Mouse (Mus musculus) hindbrain, embryonic 15.5 days (tissue): ENCODE measurements around the gene Trip11. TPM values are rescaled to one million over a fixed set of nuclear protein-coding genes. Genes with fewer than 3 reads are reported as not detected.

Experiments used
- ATAC-seq: fragments of 200-750 bp; cut with Nextera tagmentation; 2 replicates; pipeline ENCODE4 v1.8.0; 2017; ENCODE audit warnings: low read depth, moderate number of reproducible peaks, moderate TSS enrichment; ENCODE audit not compliant: low FRiP score
- H3K27ac ChIP-seq: fragments of 300-500 bp; sonication (generic); replicated peaks from 2 replicates; pipeline ENCODE4 v1.5.1; 2015; ENCODE audit warnings: mild to moderate bottlenecking, inconsistent platforms
- H3K27me3 ChIP-seq: fragments of 300-500 bp; sonication (generic); 2 replicates; pipeline ENCODE4 v1.6.1; 2015; ENCODE audit warnings: control low read depth, inconsistent platforms
- H3K36me3 ChIP-seq: fragments of 300-500 bp; sonication (generic); 2 replicates; pipeline ENCODE4 v1.6.1; 2015; ENCODE audit warnings: control low read depth, inconsistent platforms
- H3K4me1 ChIP-seq: fragments of 300-500 bp; sonication (generic); replicated peaks from 2 replicates; pipeline ENCODE4 v1.6.1; 2015; ENCODE audit warnings: control low read depth, inconsistent platforms
- H3K4me2 ChIP-seq: fragments of 300-500 bp; sonication (generic); 2 replicates; pipeline ENCODE4 v1.6.1; 2015; ENCODE audit warnings: moderate library complexity, mild to moderate bottlenecking, inconsistent platforms
- H3K4me3 ChIP-seq: fragments of 300-500 bp; sonication (generic); 2 replicates; pipeline ENCODE4 v1.5.1; 2015; ENCODE audit warnings: mild to moderate bottlenecking, inconsistent platforms
- H3K9ac ChIP-seq: fragments of 300-500 bp; sonication (generic); 2 replicates; pipeline ENCODE4 v1.6.1; 2015; ENCODE audit warnings: inconsistent platforms
- H3K9me3 ChIP-seq: fragments of 300-500 bp; sonication (generic); 2 replicates; pipeline ENCODE4 v1.6.1; 2016; ENCODE audit warnings: control low read depth, inconsistent platforms
- WGBS: fragments of 180-500 bp; shearing (Covaris S2); methylation state at CpG from one replicate; pipeline ENCODE4 v1.1.7; 2015; 5-methylcytosine and 5-hydroxymethylcytosine counted together
- polyA plus RNA-seq: library from polyadenylated mRNA; unstranded; fragments of >200 nt; fragmentation: Nextera tagmentation; extraction: Ambion mirVana; gene quantifications from 2 replicates; pipeline ENCODE4 v1.2.1, GENCODE M21; 2015

Trip11 gene
- polyA plus RNA-seq, 1 experiment from 2014 or later: 20.9 TPM

GRCm38 (mm10) chr12:101891066-101891465, 22.0 kb downstream of the Trip11 start:
- no peak for ATAC-seq
- Histone ChIP-seq H3K27ac (no peak overlapping the region), H3K4me1 (no peaks in the 10 kb centered on the region), H3K9ac (no peak overlapping the region), H3K4me3 (no peak overlapping the region), H3K4me2 (no peak overlapping the region), H3K36me3 (peaks cover 43% of the 10 kb centered on the region), H3K9me3 (no peaks in the 10 kb centered on the region), H3K27me3 (no peaks in the 10 kb centered on the region)
- WGBS: 72% methylated on average over 5 of the region's 5 CpGs

GRCm38 (mm10) chr12:101889351-101889750, 23.7 kb downstream of the Trip11 start:
- Histone ChIP-seq H3K4me3 (no peak overlapping the region), H3K36me3 (peaks cover 56% of the 10 kb centered on the region), H3K4me2 (no peak overlapping the region), H3K27ac (no peak overlapping the region), H3K9ac (no peak overlapping the region), H3K27me3 (no peaks in the 10 kb centered on the region), H3K4me1 (no peaks in the 10 kb centered on the region), H3K9me3 (no peaks in the 10 kb centered on the region)
- WGBS: 96% methylated on average over 3 of the region's 3 CpGs
- ATAC-seq: no peak

GRCm38 (mm10) chr12:101888312-101888711, 24.8 kb downstream of the Trip11 start:
- ATAC-seq: no peak

GRCm38 (mm10) chr12:101884926-101885325, 28.1 kb downstream of the Trip11 start:
- Histone ChIP-seq H3K4me1 (no peaks in the 10 kb centered on the region), H3K4me3 (no peak overlapping the region), H3K9ac (no peak overlapping the region), H3K4me2 (no peak overlapping the region), H3K36me3 (peaks cover 45% of the 10 kb centered on the region), H3K9me3 (no peaks in the 10 kb centered on the region), H3K27ac (no peak overlapping the region), H3K27me3 (no peaks in the 10 kb centered on the region)
- no peak for ATAC-seq
- 97% methylated on average over 7 of the region's 7 CpGs for WGBS

More at GRCm38 (mm10) chr12:101888312-101888711, 24.8 kb downstream of the Trip11 start:
- Histone ChIP-seq H3K9ac (no peak overlapping the region), H3K4me3 (no peak overlapping the region), H3K27me3 (no peaks in the 10 kb centered on the region), H3K27ac (no peak overlapping the region), H3K4me2 (no peak overlapping the region), H3K4me1 (no peaks in the 10 kb centered on the region), H3K36me3 (peaks cover 60% of the 10 kb centered on the region), H3K9me3 (no peaks in the 10 kb centered on the region)
- 91% methylated on average over 2 of the region's 2 CpGs for WGBS

- Histone ChIP-seq H3K4me2 (no peak overlapping the region), H3K27ac (no peak overlapping the region), H3K27me3 (no peaks in the 10 kb centered on the region), H3K36me3 (peaks cover 18% of the 10 kb centered on the region), H3K9ac (no peak overlapping the region), H3K4me1 (no peaks in the 10 kb centered on the region), H3K4me3 (no peak overlapping the region), H3K9me3 (no peaks in the 10 kb centered on the region)
- 94% methylated on average over 2 of the region's 2 CpGs for WGBS
- no peak for ATAC-seq
Observed at GRCm38 (mm10) chr12:101876374-101876773, 36.7 kb downstream of the Trip11 start.

- H3K27me3 ChIP-seq: no peaks in the 10 kb centered on the region
- H3K4me1 ChIP-seq: no peaks in the 10 kb centered on the region
- H3K27ac ChIP-seq: no peak overlapping the region
- H3K9ac ChIP-seq: no peak overlapping the region
- no peaks in the 10 kb centered on the region for H3K9me3 ChIP-seq
- H3K4me2 ChIP-seq: no peak overlapping the region
- ATAC-seq: no peak
- peaks cover 21% of the 10 kb centered on the region for H3K36me3 ChIP-seq
- 37% methylated on average over 1 of the region's 1 CpGs for WGBS
- H3K4me3 ChIP-seq: no peak overlapping the region
Observed at GRCm38 (mm10) chr12:101875107-101875506, 38.0 kb downstream of the Trip11 start.

GRCm38 (mm10) chr12:101862286-101862964, 50.6 kb downstream of the Trip11 start:
- Histone ChIP-seq H3K4me2 (no peak overlapping the region), H3K27me3 (no peaks in the 10 kb centered on the region), H3K9me3 (no peaks in the 10 kb centered on the region), H3K4me1 (no peaks in the 10 kb centered on the region), H3K9ac (no peak overlapping the region), H3K27ac (no peak overlapping the region), H3K36me3 (peaks cover 18% of the 10 kb centered on the region; the same call in 1 of the 2 replicates), H3K4me3 (no peak overlapping the region)
- no peak for ATAC-seq
- 84% methylated on average over 10 of the region's 10 CpGs for WGBS

GRCm38 (mm10) chr12:101860256-101860655, 52.8 kb downstream of the Trip11 start:
- no peak overlapping the region for H3K4me2 ChIP-seq
- no peak overlapping the region for H3K27ac ChIP-seq
- H3K9me3 ChIP-seq: no peaks in the 10 kb centered on the region
- WGBS: 97% methylated on average over 1 of the region's 1 CpGs
- H3K9ac ChIP-seq: no peak overlapping the region
- peaks cover 14% of the 10 kb centered on the region; the same call in 1 of the 2 replicates for H3K36me3 ChIP-seq
- no peak overlapping the region for H3K4me3 ChIP-seq
- ATAC-seq: no peak
- H3K4me1 ChIP-seq: no peaks in the 10 kb centered on the region
- H3K27me3 ChIP-seq: no peaks in the 10 kb centered on the region

- 95% methylated on average over 5 of the region's 5 CpGs for WGBS
- Histone ChIP-seq H3K9me3 (no peaks in the 10 kb centered on the region), H3K4me1 (no peaks in the 10 kb centered on the region), H3K27me3 (no peaks in the 10 kb centered on the region), H3K4me3 (no peak overlapping the region), H3K9ac (no peak overlapping the region), H3K4me2 (no peak overlapping the region), H3K27ac (no peak overlapping the region), H3K36me3 (0 out of 2 replicates have a peak, but pooled peaks cover 5% of the 10 kb centered on the region)
- no peak for ATAC-seq
Observed at GRCm38 (mm10) chr12:101858011-101858410, 55.1 kb downstream of the Trip11 start.

- H3K36me3 ChIP-seq: no peaks in the 10 kb centered on the region
- no peak for ATAC-seq
- H3K9ac ChIP-seq: no peak overlapping the region
- no peak overlapping the region for H3K4me2 ChIP-seq
- no peak overlapping the region for H3K4me3 ChIP-seq
- H3K27me3 ChIP-seq: no peaks in the 10 kb centered on the region
- WGBS: 95% methylated on average over 11 of the region's 11 CpGs
- no peak overlapping the region for H3K27ac ChIP-seq
- H3K9me3 ChIP-seq: no peaks in the 10 kb centered on the region
- H3K4me1 ChIP-seq: no peaks in the 10 kb centered on the region
Observed at GRCm38 (mm10) chr12:101854336-101854735, 58.7 kb downstream of the Trip11 start.

- WGBS: 86% methylated on average over 7 of the region's 7 CpGs
- no peak overlapping the region for H3K9ac ChIP-seq
- H3K4me1 ChIP-seq: no peaks in the 10 kb centered on the region
- H3K27me3 ChIP-seq: no peaks in the 10 kb centered on the region
- no peak overlapping the region for H3K4me2 ChIP-seq
- H3K9me3 ChIP-seq: no peaks in the 10 kb centered on the region
- ATAC-seq: no peak
- H3K36me3 ChIP-seq: no peaks in the 10 kb centered on the region
- H3K4me3 ChIP-seq: no peak overlapping the region
- H3K27ac ChIP-seq: no peak overlapping the region
Observed at GRCm38 (mm10) chr12:101851846-101852564, 61.1 kb downstream of the Trip11 start.

- Histone ChIP-seq H3K4me3 (no peak overlapping the region), H3K36me3 (no peaks in the 10 kb centered on the region), H3K9me3 (no peaks in the 10 kb centered on the region), H3K27me3 (no peaks in the 10 kb centered on the region), H3K9ac (no peak overlapping the region), H3K27ac (no peak overlapping the region), H3K4me1 (no peaks in the 10 kb centered on the region), H3K4me2 (no peak overlapping the region)
- no peak for ATAC-seq
- 90% methylated on average over 9 of the region's 9 CpGs for WGBS
Observed at GRCm38 (mm10) chr12:101851314-101851713, 61.8 kb downstream of the Trip11 start.
